Mouse (Mus musculus): Measurements from ENCODE around the gene Dnal1. TPM values are rescaled to one million over a fixed set of nuclear protein-coding genes. Genes with fewer than 3 reads are reported as not detected.

Gene Dnal1
- polyA plus RNA-seq, 1 experiment from 2014 or later, result 6.8 TPM

GRCm38 (mm10) chr12:84137131-84137530 lies 23.0 kb downstream of the Dnal1 start:
- Histone ChIP-seq H3K9ac (ENCODE audit: low read length) (no peak overlapping the region), H3K36me3 (ENCODE audit: control insufficient read depth, insufficient read depth, low read length) (peaks cover 2% of the 10 kb centered on the region; the same call in 1 of the 2 replicates), H3K27ac (ENCODE audit: low read depth, low read length) (no peak overlapping the region), H3K4me1 (replicated peaks; ENCODE audit: control insufficient read depth, insufficient read depth, low read length) (no peaks in the 10 kb centered on the region), H3K9me3 (ENCODE audit: control insufficient read depth, low read length) (no peaks in the 10 kb centered on the region; the same call in 1 of the 2 replicates), H3K27me3 (ENCODE audit: control insufficient read depth, insufficient read depth, low read length) (no peaks in the 10 kb centered on the region), H3K4me3 (ENCODE audit: low read depth, low read length) (no peak overlapping the region), H3K4me2 (ENCODE audit: low read depth, low read length, severe bottlenecking) (no peak overlapping the region)
- WGBS, result 91% methylated on average over 7 of the region's 7 CpGs
- ATAC-seq (replicated peaks; ENCODE audit: low FRiP score) (no peak), DNase-seq (ENCODE audit: low spot score) (no peak)

- Histone ChIP-seq H3K27ac (ENCODE audit: low read depth, low read length) (no peak overlapping the region), H3K4me3 (ENCODE audit: low read depth, low read length) (no peak overlapping the region), H3K9ac (ENCODE audit: low read length) (no peak overlapping the region), H3K9me3 (ENCODE audit: control insufficient read depth, low read length) (no peaks in the 10 kb centered on the region), H3K4me1 (replicated peaks; ENCODE audit: control insufficient read depth, insufficient read depth, low read length) (no peaks in the 10 kb centered on the region), H3K4me2 (ENCODE audit: low read depth, low read length, severe bottlenecking) (no peak overlapping the region), H3K36me3 (ENCODE audit: control insufficient read depth, insufficient read depth, low read length) (no peaks in the 10 kb centered on the region), H3K27me3 (ENCODE audit: control insufficient read depth, insufficient read depth, low read length) (no peaks in the 10 kb centered on the region)
- DNase-seq (ENCODE audit: low spot score) (no peak), ATAC-seq (replicated peaks; ENCODE audit: low FRiP score) (no peak)
- WGBS, result 72% methylated on average over 4 of the region's 4 CpGs
Observed at GRCm38 (mm10) chr12:84140135-84140534, 26.0 kb downstream of the Dnal1 start.

GRCm38 (mm10) chr12:84141271-84141670 lies 27.1 kb downstream of the Dnal1 start:
- Histone ChIP-seq H3K4me2 (ENCODE audit: low read depth, low read length, severe bottlenecking) (no peak overlapping the region), H3K4me3 (ENCODE audit: low read depth, low read length) (no peak overlapping the region), H3K36me3 (ENCODE audit: control insufficient read depth, insufficient read depth, low read length) (no peaks in the 10 kb centered on the region), H3K27me3 (ENCODE audit: control insufficient read depth, insufficient read depth, low read length) (no peaks in the 10 kb centered on the region), H3K9me3 (ENCODE audit: control insufficient read depth, low read length) (no peaks in the 10 kb centered on the region), H3K4me1 (replicated peaks; ENCODE audit: control insufficient read depth, insufficient read depth, low read length) (no peaks in the 10 kb centered on the region), H3K9ac (ENCODE audit: low read length) (no peak overlapping the region), H3K27ac (ENCODE audit: low read depth, low read length) (no peak overlapping the region)
- 92% methylated on average over 4 of the region's 4 CpGs for WGBS
- no peak for ATAC-seq (replicated peaks; ENCODE audit: low FRiP score)
- no peak for DNase-seq (ENCODE audit: low spot score)

- WGBS, result 59% methylated on average over 14 of the region's 14 CpGs
- H3K36me3 ChIP-seq (ENCODE audit: control insufficient read depth, insufficient read depth, low read length), result no peaks in the 10 kb centered on the region; the same call in 1 of the 2 replicates
- H3K27ac ChIP-seq (ENCODE audit: low read depth, low read length), result no peak overlapping the region
- DNase-seq (ENCODE audit: low spot score), result no peak
- no peak overlapping the region for H3K4me3 ChIP-seq (ENCODE audit: low read depth, low read length)
- ATAC-seq (replicated peaks; ENCODE audit: low FRiP score), result no peak
- H3K4me2 ChIP-seq (ENCODE audit: low read depth, low read length, severe bottlenecking), result no peak overlapping the region
- H3K9ac ChIP-seq (ENCODE audit: low read length), result no peak overlapping the region
- no peaks in the 10 kb centered on the region for H3K27me3 ChIP-seq (ENCODE audit: control insufficient read depth, insufficient read depth, low read length)
- H3K9me3 ChIP-seq (ENCODE audit: control insufficient read depth, low read length), result no peaks in the 10 kb centered on the region
- H3K4me1 ChIP-seq (replicated peaks; ENCODE audit: control insufficient read depth, insufficient read depth, low read length), result no peaks in the 10 kb centered on the region
Observed at GRCm38 (mm10) chr12:84142281-84143050, 28.3 kb downstream of the Dnal1 start.

- peak within 1 kb of the TSS; percentile 56 for H3K4me3 ChIP-seq (ENCODE audit: low read depth, low read length)
- peak within 1 kb of the TSS; percentile 87 for H3K4me2 ChIP-seq (ENCODE audit: low read depth, low read length, severe bottlenecking)
- H3K27ac ChIP-seq (ENCODE audit: low read depth, low read length), result peak within 1 kb of the TSS; percentile 43; the same call in 1 of the 2 replicates
- H3K27me3 ChIP-seq (ENCODE audit: control insufficient read depth, insufficient read depth, low read length), result no peaks in the 10 kb centered on the region
- no peaks in the 10 kb centered on the region for H3K9me3 ChIP-seq (ENCODE audit: control insufficient read depth, low read length)
- peak within 1 kb of the TSS; percentile 59 for H3K9ac ChIP-seq (ENCODE audit: low read length)
- under 1% methylated on average over 50 of the region's 50 CpGs for WGBS
- DNase-seq (ENCODE audit: low spot score) (peak; percentile 92), ATAC-seq (replicated peaks; ENCODE audit: low FRiP score) (peak; percentile 95)
- no peaks in the 10 kb centered on the region; the same call in 1 of the 2 replicates for H3K36me3 ChIP-seq (ENCODE audit: control insufficient read depth, insufficient read depth, low read length)
- peaks cover 6% of the 10 kb centered on the region; the same call in 1 of the 2 replicates for H3K4me1 ChIP-seq (replicated peaks; ENCODE audit: control insufficient read depth, insufficient read depth, low read length)
Observed at GRCm38 (mm10) chr12:84147954-84148621, 33.9 kb downstream of the Dnal1 start, which contains the start of gene Pnma1. TSS of gene Pnma1 (minus strand) at chr12:84148489.

- peak overlapping the region; percentile 87 for H3K4me2 ChIP-seq (ENCODE audit: low read depth, low read length, severe bottlenecking)
- H3K27ac ChIP-seq (ENCODE audit: low read depth, low read length), result no peak overlapping the region
- H3K27me3 ChIP-seq (ENCODE audit: control insufficient read depth, insufficient read depth, low read length), result no peaks in the 10 kb centered on the region
- no peaks in the 10 kb centered on the region for H3K9me3 ChIP-seq (ENCODE audit: control insufficient read depth, low read length)
- WGBS, result 8% methylated on average over 10 of the region's 10 CpGs
- DNase-seq (ENCODE audit: low spot score) (no peak), ATAC-seq (replicated peaks; ENCODE audit: low FRiP score) (no peak)
- H3K4me1 ChIP-seq (replicated peaks; ENCODE audit: control insufficient read depth, insufficient read depth, low read length), result peaks cover 6% of the 10 kb centered on the region; the same call in 1 of the 2 replicates
- H3K9ac ChIP-seq (ENCODE audit: low read length), result peak overlapping the region; percentile 59; the same call in 1 of the 2 replicates
- no peaks in the 10 kb centered on the region; the same call in 1 of the 2 replicates for H3K36me3 ChIP-seq (ENCODE audit: control insufficient read depth, insufficient read depth, low read length)
- peak overlapping the region; percentile 56 for H3K4me3 ChIP-seq (ENCODE audit: low read depth, low read length)
Observed at GRCm38 (mm10) chr12:84148622-84149012, 34.5 kb downstream of the Dnal1 start.

- Histone ChIP-seq H3K27ac (ENCODE audit: low read depth, low read length) (no peak overlapping the region), H3K4me2 (ENCODE audit: low read depth, low read length, severe bottlenecking) (no peak overlapping the region), H3K9me3 (ENCODE audit: control insufficient read depth, low read length) (no peaks in the 10 kb centered on the region), H3K36me3 (ENCODE audit: control insufficient read depth, insufficient read depth, low read length) (no peaks in the 10 kb centered on the region; the same call in 1 of the 2 replicates), H3K9ac (ENCODE audit: low read length) (no peak overlapping the region), H3K4me1 (replicated peaks; ENCODE audit: control insufficient read depth, insufficient read depth, low read length) (peaks cover 6% of the 10 kb centered on the region; the same call in 1 of the 2 replicates), H3K27me3 (ENCODE audit: control insufficient read depth, insufficient read depth, low read length) (no peaks in the 10 kb centered on the region), H3K4me3 (ENCODE audit: low read depth, low read length) (no peak overlapping the region)
- 75% methylated on average over 15 of the region's 15 CpGs for whole genome bisulfite sequencing
- DNase-seq (ENCODE audit: low spot score) (no peak), ATAC-seq (replicated peaks; ENCODE audit: low FRiP score) (no peak)
Observed at GRCm38 (mm10) chr12:84149971-84150370, 35.8 kb downstream of the Dnal1 start.

GRCm38 (mm10) chr12:84150976-84151375 lies 36.8 kb downstream of the Dnal1 start:
- H3K27ac ChIP-seq (ENCODE audit: low read depth, low read length), result no peak overlapping the region
- no peaks in the 10 kb centered on the region for H3K9me3 ChIP-seq (ENCODE audit: control insufficient read depth, low read length)
- H3K4me1 ChIP-seq (replicated peaks; ENCODE audit: control insufficient read depth, insufficient read depth, low read length), result peaks cover 6% of the 10 kb centered on the region; the same call in 1 of the 2 replicates
- 84% methylated on average over 6 of the region's 6 CpGs for WGBS
- DNase-seq (ENCODE audit: low spot score), result no peak
- ATAC-seq (replicated peaks; ENCODE audit: low FRiP score), result no peak
- H3K36me3 ChIP-seq (ENCODE audit: control insufficient read depth, insufficient read depth, low read length), result no peaks in the 10 kb centered on the region; the same call in 1 of the 2 replicates
- no peak overlapping the region for H3K9ac ChIP-seq (ENCODE audit: low read length)
- no peaks in the 10 kb centered on the region for H3K27me3 ChIP-seq (ENCODE audit: control insufficient read depth, insufficient read depth, low read length)
- H3K4me3 ChIP-seq (ENCODE audit: low read depth, low read length), result no peak overlapping the region
- H3K4me2 ChIP-seq (ENCODE audit: low read depth, low read length, severe bottlenecking), result no peak overlapping the region
